Mouse (Mus musculus) left cerebral cortex, adult 11 months (tissue): Measurements from ENCODE around the gene Reg3a.
A peak's percentile ranks its signal among the peaks of the same experiment; 100 is the strongest.
"Not testable (repeated sequence)": the region's sequence is repeated elsewhere in the genome, so short reads cannot be mapped to it uniquely, and the experiment has no call there.

ENCODE experiments used
- DNase-seq: peaks from one replicate; pipeline ENCODE4 v3.0.0; 2022; ENCODE audit warnings: low spot score

The Reg3a gene

GRCm38 (mm10) chr6:78380409-78380808 lies at the start of gene Reg3a:
Gene Reg3a, plus strand, starts transcription at chr6:78380709.
- DNase-seq: no peak

- DNase-seq: peak; percentile 15
Observed at GRCm38 (mm10) chr6:78331919-78332569, 48.5 kb upstream of the Reg3a start.

- peak; percentile 28 for DNase-seq
Observed at GRCm38 (mm10) chr6:78340296-78340695, 40.2 kb upstream of the Reg3a start.

- no peak for DNase-seq
Observed at GRCm38 (mm10) chr6:78341689-78342088, 38.8 kb upstream of the Reg3a start.

- DNase-seq: no peak
Observed at GRCm38 (mm10) chr6:78361971-78362563, 18.4 kb upstream of the Reg3a start.

GRCm38 (mm10) chr6:78370357-78370756 lies 10.2 kb upstream of the Reg3a start, which contains the start of gene Reg3b:
Gene Reg3b, plus strand, starts transcription at chr6:78370657.
- no peak for DNase-seq

- DNase-seq: no peak
Observed at GRCm38 (mm10) chr6:78378765-78379164, 1.7 kb upstream of the Reg3a start, which contains the start of gene Reg3d. Gene Reg3d, minus strand, starts transcription at chr6:78378865.

GRCm38 (mm10) chr6:78385609-78386008 lies 5.1 kb downstream of the Reg3a start:
- no peak for DNase-seq

- not testable (repeated sequence) for DNase-seq
Observed at GRCm38 (mm10) chr6:78395323-78395722, 14.8 kb downstream of the Reg3a start, which contains the start of gene Reg2. Gene Reg2, plus strand, starts transcription at chr6:78395623.

- not testable (repeated sequence) for DNase-seq
Observed at GRCm38 (mm10) chr6:78422411-78422810, 41.9 kb downstream of the Reg3a start, which contains the start of gene Reg1. Gene Reg1, plus strand, starts transcription at chr6:78422711.

GRCm38 (mm10) chr6:78425497-78425896 lies 45.0 kb downstream of the Reg3a start:
- no peak for DNase-seq
